Mouse (Mus musculus) c-Kit-positive CD71-positive TER-119-positive erythroid progenitor cells, embryonic 14.5 days (primary cell): Measurements from ENCODE around the gene Vmo1.

Experiments used
- DNase-seq: peaks from one replicate; pipeline ENCODE4 v3.0.0-alpha.2; 2013; ENCODE audit warnings: low spot score

Vmo1 gene

GRCm38 (mm10) chr11:70472716-70473115 lies 41.7 kb downstream of the Vmo1 start:
- no peak for DNase-seq

GRCm38 (mm10) chr11:70469764-70470163 lies 44.7 kb downstream of the Vmo1 start:
- DNase-seq, result no peak

GRCm38 (mm10) chr11:70467902-70468619 lies 46.4 kb downstream of the Vmo1 start:
- DNase-seq, result no peak

GRCm38 (mm10) chr11:70465824-70466223 lies 48.6 kb downstream of the Vmo1 start:
- DNase-seq, result no peak

GRCm38 (mm10) chr11:70465211-70465610 lies 49.2 kb downstream of the Vmo1 start:
- DNase-seq, result no peak

GRCm38 (mm10) chr11:70463970-70464369 lies 50.4 kb downstream of the Vmo1 start:
- DNase-seq, result no peak
